16 mouse cellular contexts compared by ENCODE assay signal in the genomic region with DNA sequence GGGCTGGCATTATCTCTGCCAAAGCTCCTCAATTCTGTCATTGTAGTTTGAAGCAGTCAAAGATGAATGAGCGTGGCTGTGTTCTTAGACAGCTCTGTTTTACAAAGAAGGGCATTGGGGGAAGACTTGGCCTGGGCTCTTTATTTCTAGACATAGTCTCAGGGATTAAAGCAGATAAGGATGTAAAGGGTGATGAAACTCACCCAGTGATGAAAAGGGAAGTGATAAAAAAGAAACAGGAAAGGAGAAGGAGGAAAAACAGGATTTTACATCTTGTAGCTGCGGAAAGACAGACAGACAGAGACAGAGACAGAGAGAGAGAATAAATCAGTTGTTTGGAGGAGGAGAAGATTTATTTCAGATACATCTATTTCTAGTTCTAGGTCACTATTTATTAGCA.
"Had no signal": no experiment of that assay in that cellular context is flagged by ENCODE, and none has a peak within 500 bp of the region (broad histone marks: within the 10 kb centered on the region; RNA-seq: fewer than 3 reads in every experiment).

No protein-coding gene starts in this region.

- H3K4me1 ChIP-seq: neural tube, embryonic 13.5 days; neural tube, embryonic 15.5 days; stomach, embryonic 15.5 days had no signal

- H3K9me3 ChIP-seq: neural tube, embryonic 13.5 days; neural tube, embryonic 15.5 days; stomach, embryonic 15.5 days had no signal

- H3K27me3 ChIP-seq: neural tube, embryonic 13.5 days; neural tube, embryonic 15.5 days; stomach, embryonic 15.5 days had no signal

- H3K9ac ChIP-seq: neural tube, embryonic 13.5 days; neural tube, embryonic 15.5 days; stomach, embryonic 15.5 days had no signal

- DNase-seq: retina, postnatal 1 day; right cerebral cortex, adult 18-20 months; right cerebral cortex, postnatal 14 days; right cerebral cortex, postnatal 25 days; right cerebral cortex, postnatal 4 days; spleen, adult 18-20 months; thymus, adult 18-20 months; thymus, adult 2 months; thymus, postnatal 14 days; thymus, postnatal 25 days; thymus, postnatal 36 days; thymus, postnatal 4 days had no signal

- H3K4me3 ChIP-seq: neural tube, embryonic 13.5 days; neural tube, embryonic 15.5 days; stomach, embryonic 15.5 days had no signal

- H3K4me2 ChIP-seq: neural tube, embryonic 13.5 days; neural tube, embryonic 15.5 days; stomach, embryonic 15.5 days had no signal

- H3K36me3 ChIP-seq: neural tube, embryonic 13.5 days; neural tube, embryonic 15.5 days; stomach, embryonic 15.5 days had no signal

- H3K27ac ChIP-seq: neural tube, embryonic 13.5 days; neural tube, embryonic 15.5 days; stomach, embryonic 15.5 days; stomach, postnatal 0 days had no signal
